Mouse (Mus musculus) small intestine, adult 2 months (tissue): ENCODE results near the gene Mfap3. TPM values are rescaled to one million over a fixed set of nuclear protein-coding genes. Genes with fewer than 3 reads are reported as not detected.

ENCODE experiments used
- H3K27ac ChIP-seq: fragments of 200-500 bp; 2 replicates; pipeline ENCODE4 v1.5.1; 2012; ENCODE audit warnings: low read depth, low read length, control low read depth, inconsistent platforms; ENCODE audit not compliant: insufficient read depth
- H3K27me3 ChIP-seq: fragments of 200-500 bp; 2 replicates; pipeline ENCODE4 v1.6.1; 2012; ENCODE audit warnings: mild to moderate bottlenecking, moderate library complexity, low read length, inconsistent platforms; ENCODE audit not compliant: control insufficient read depth, insufficient read depth
- H3K36me3 ChIP-seq: fragments of 200-500 bp; 2 replicates; pipeline ENCODE4 v1.6.1; 2012; ENCODE audit warnings: mild to moderate bottlenecking, low read length, control low read depth, inconsistent platforms; ENCODE audit not compliant: control insufficient read depth, insufficient read depth
- H3K4me1 ChIP-seq: fragments of 200-500 bp; 2 replicates; pipeline ENCODE4 v1.6.1; 2012; ENCODE audit warnings: low read length, inconsistent platforms, mixed read lengths; ENCODE audit not compliant: control insufficient read depth, insufficient read depth, insufficient read length
- H3K4me3 ChIP-seq: fragments of 200-500 bp; 2 replicates; pipeline ENCODE4 v1.5.1; 2012; ENCODE audit warnings: low read depth, mild to moderate bottlenecking, control low read depth, inconsistent platforms, low read length, moderate library complexity
- CTCF ChIP-seq: fragments of 200-500 bp; IDR thresholded peaks from 2 replicates; pipeline ENCODE4 v1.5.1; 2012; ENCODE audit warnings: low read depth, mild to moderate bottlenecking, control low read depth, inconsistent platforms, low read length, moderate library complexity, mixed read lengths; ENCODE audit not compliant: insufficient replicate concordance, insufficient read length; ENCODE audit errors: extremely low read depth
- POLR2A ChIP-seq: fragments of 200-500 bp; IDR thresholded peaks from 2 replicates; pipeline ENCODE4 v1.6.1; 2012; ENCODE audit warnings: low read depth, mild to moderate bottlenecking, control low read depth, inconsistent platforms, low read length, moderate library complexity
- WGBS: fragments of 180-500 bp; shearing (Covaris S2); methylation state at CpG from one replicate; pipeline ENCODE4 v1.1.7; 2018; 5-methylcytosine and 5-hydroxymethylcytosine counted together
- polyA plus RNA-seq: library from polyadenylated mRNA; depleted of rRNA; stranded (reverse); fragments of >200 nt; gene quantifications from 2 replicates; pipeline ENCODE4 v1.2.3, GENCODE M21; 2012; rRNA removed

Mfap3 gene
- polyA plus RNA-seq = 3.5 and 6.9 TPM in 2 replicates

GRCm38 (mm10) chr11:57518091-57518750, at the start of gene Mfap3, which contains the start of gene Fam114a2:
TSS of gene Mfap3 (plus strand) at chr11:57518664.
TSS of gene Fam114a2 (minus strand) at chr11:57518617.
- peaks cover 5% of the 10 kb centered on the region; the same call in 1 of the 2 replicates for H3K36me3 ChIP-seq
- peak; percentile 79 for TF ChIP-seq POLR2A
- TF ChIP-seq CTCF = no peak
- H3K27me3 ChIP-seq = no peaks in the 10 kb centered on the region
- peak within 1 kb of the TSS; percentile 96 for H3K4me3 ChIP-seq
- H3K27ac ChIP-seq = peak within 1 kb of the TSS; percentile 73
- under 1% methylated on average over 59 of the region's 59 CpGs for WGBS
- H3K4me1 ChIP-seq = peaks cover 5% of the 10 kb centered on the region; the same call in 1 of the 2 replicates

DNA sequence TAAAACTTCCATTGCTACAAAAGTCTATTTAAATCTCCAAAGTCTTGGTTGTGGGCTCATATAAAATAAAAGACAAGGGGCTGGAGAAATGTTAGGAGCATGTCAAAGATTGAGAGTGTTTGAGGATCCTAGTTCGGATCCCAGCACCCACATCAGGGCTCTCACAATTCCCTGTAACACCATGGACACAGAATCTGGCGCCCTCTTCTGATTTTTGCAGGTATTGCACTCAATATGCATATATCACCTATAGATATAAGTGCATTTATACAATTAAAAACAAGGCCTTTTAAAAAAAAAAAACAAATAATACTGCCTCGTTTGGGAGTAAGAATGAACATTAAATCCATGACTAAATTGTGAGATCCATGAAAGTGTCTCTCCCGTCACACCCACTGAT, 49.8 kb upstream of the Mfap3 start:
- WGBS = 72% methylated on average over 4 of the region's 4 CpGs
- Histone ChIP-seq H3K4me1 (no peaks in the 10 kb centered on the region), H3K27me3 (no peaks in the 10 kb centered on the region)

GRCm38 (mm10) chr11:57470056-57470455, 48.4 kb upstream of the Mfap3 start:
- TF ChIP-seq POLR2A (no peak), CTCF (no peak)
- Histone ChIP-seq H3K36me3 (no peaks in the 10 kb centered on the region), H3K27me3 (no peaks in the 10 kb centered on the region), H3K4me1 (no peaks in the 10 kb centered on the region), H3K4me3 (no peak overlapping the region), H3K27ac (no peak overlapping the region)
- 50% methylated on average over 6 of the region's 6 CpGs for WGBS

More for the DNA sequence above, 49.8 kb upstream of the Mfap3 start:
- Histone ChIP-seq H3K4me3 (no peak overlapping the region), H3K36me3 (no peaks in the 10 kb centered on the region), H3K27ac (no peak overlapping the region)
- TF ChIP-seq CTCF (0 out of 2 replicates have a peak, but pooled peaks have one; percentile 17), POLR2A (no peak)

DNA sequence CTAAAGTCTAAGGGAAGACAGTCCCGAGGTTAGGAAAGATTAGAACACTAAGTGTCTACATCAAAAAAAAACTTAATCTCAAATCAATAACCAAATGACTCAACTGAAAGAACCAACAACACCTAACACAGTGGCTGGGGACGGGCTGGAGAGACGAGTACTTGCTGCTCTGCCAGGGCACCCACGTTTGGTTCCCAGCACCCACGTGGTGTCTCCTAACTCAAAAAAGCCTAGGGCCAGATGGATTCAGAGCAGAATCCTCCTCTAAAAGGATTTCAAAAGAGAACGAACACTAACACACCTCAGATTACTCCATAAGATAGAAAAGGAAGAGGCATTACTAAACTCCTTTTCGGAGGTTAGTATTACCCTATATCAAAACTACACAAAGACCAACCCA, 47.5 kb upstream of the Mfap3 start:
- no peak for TF ChIP-seq CTCF
- no peak for TF ChIP-seq POLR2A
- Histone ChIP-seq H3K4me1 (no peaks in the 10 kb centered on the region), H3K4me3 (no peak overlapping the region), H3K36me3 (no peaks in the 10 kb centered on the region), H3K27ac (no peak overlapping the region), H3K27me3 (no peaks in the 10 kb centered on the region)
- WGBS = 54% methylated on average over 7 of the region's 7 CpGs

- no peaks in the 10 kb centered on the region for H3K36me3 ChIP-seq
- WGBS = 61% methylated on average over 6 of the region's 6 CpGs
- H3K27ac ChIP-seq = no peak overlapping the region
- H3K4me1 ChIP-seq = no peaks in the 10 kb centered on the region
- H3K4me3 ChIP-seq = no peak overlapping the region
- H3K27me3 ChIP-seq = no peaks in the 10 kb centered on the region
- TF ChIP-seq CTCF (no peak), POLR2A (no peak)
Observed at GRCm38 (mm10) chr11:57474296-57474941, 44.0 kb upstream of the Mfap3 start.

DNA sequence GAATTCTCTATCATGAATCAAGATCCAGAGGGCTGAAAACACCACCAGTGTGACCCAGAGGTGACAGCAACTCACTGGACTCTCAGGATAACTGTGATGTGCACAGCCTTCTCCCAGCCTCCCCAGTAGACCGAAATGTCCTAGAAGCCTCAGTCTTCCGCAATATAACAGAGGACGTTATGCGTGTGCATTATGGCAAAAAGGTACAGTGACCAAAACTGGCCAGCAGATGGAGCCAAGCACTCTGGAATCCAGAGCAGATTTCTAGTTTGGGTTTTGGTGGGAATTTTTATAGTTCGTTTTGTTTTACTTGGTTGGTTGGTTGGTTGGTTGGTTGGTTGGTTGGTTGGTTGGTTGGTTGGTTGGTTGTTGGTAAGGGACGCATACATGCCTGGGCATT, 43.3 kb upstream of the Mfap3 start:
- H3K27ac ChIP-seq = no peak overlapping the region
- 33% methylated on average over 6 of the region's 6 CpGs for WGBS
- H3K27me3 ChIP-seq = no peaks in the 10 kb centered on the region
- H3K4me1 ChIP-seq = no peaks in the 10 kb centered on the region
- TF ChIP-seq CTCF (peak; percentile 46; the same call in 1 of the 2 replicates), POLR2A (no peak)
- H3K36me3 ChIP-seq = 0 out of 2 replicates have a peak, but pooled peaks cover 2% of the 10 kb centered on the region
- H3K4me3 ChIP-seq = no peak overlapping the region

DNA sequence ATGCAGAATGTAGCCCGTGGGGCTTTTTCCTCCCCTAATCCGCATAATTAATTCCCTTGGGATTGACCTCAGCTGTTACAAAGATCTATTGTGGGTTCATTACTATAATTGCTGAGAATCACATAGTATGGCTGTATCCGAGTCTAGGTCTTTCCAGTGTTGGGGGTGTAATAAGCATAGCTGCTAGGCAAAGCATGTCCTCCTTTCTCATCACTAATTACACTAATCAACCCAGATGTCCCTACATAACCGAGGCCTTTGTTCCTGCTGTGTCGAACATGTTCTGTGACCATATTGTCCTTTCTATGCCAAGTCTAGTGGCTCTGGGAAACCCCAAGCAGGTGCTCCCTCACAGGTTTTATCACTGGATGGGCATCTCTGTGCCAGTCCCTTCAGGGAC, 40.4 kb upstream of the Mfap3 start:
- Histone ChIP-seq H3K27me3 (no peaks in the 10 kb centered on the region), H3K36me3 (peaks cover 23% of the 10 kb centered on the region), H3K4me1 (no peaks in the 10 kb centered on the region), H3K27ac (no peak overlapping the region), H3K4me3 (no peak overlapping the region)
- no peak for TF ChIP-seq CTCF
- no peak for TF ChIP-seq POLR2A
- WGBS = 86% methylated on average over 5 of the region's 5 CpGs
